Mouse (Mus musculus): ENCODE results near the gene H2afx. TPM values are rescaled to one million over a fixed set of nuclear protein-coding genes. Genes with fewer than 3 reads are reported as not detected.

Gene H2afx
- total RNA-seq, 1 experiment from 2014 or later = 56.5 TPM

GRCm38 (mm10) chr9:44379054-44379834 is 44.8 kb downstream of the H2afx start, which contains the start of gene Hyou1:
TSS of gene Hyou1 (plus strand) at chr9:44379490.
- DNase-seq = peak; percentile 99

- DNase-seq = no peak
Measured at GRCm38 (mm10) chr9:44379862-44380261, 45.4 kb downstream of the H2afx start.

GRCm38 (mm10) chr9:44384596-44384995 is 50.1 kb downstream of the H2afx start:
- DNase-seq = no peak

Small RNAs within 50 kb of the gene (microRNA-seq; reads per million reads assigned to microRNA genes)
- 0.34 to 0.36 reads per million in 2 experiments for gene Gm44335

Other genes starting within 250 kb of the H2afx start
- gene Mfrp, start 233.0 kb upstream of the H2afx start, total RNA-seq (2021) = not detected in 2 replicates
- gene C1qtnf5, start 227.4 kb upstream of the H2afx start, total RNA-seq (2021) = 9.9 and 10.9 TPM in 2 replicates
- gene Gm49380, start 221.2 kb upstream of the H2afx start, total RNA-seq (2021) = 0.82 and 1.5 TPM in 2 replicates
- gene Rnf26, start 221.2 kb upstream of the H2afx start, total RNA-seq (2021) = 30.3 and 36.4 TPM in 2 replicates
- 32.2 and 32.9 TPM in 2 replicates for gene Mcam, start 200.2 kb upstream of the H2afx start, total RNA-seq (2021)
- 32.7 and 36.2 TPM in 2 replicates for gene Cbl, start 100.6 kb upstream of the H2afx start, total RNA-seq (2021)
- 2.0 and 3.7 TPM in 2 replicates for gene Ccdc153, start 94.0 kb upstream of the H2afx start, total RNA-seq (2021)
- gene Pdzd3, start 83.2 kb upstream of the H2afx start, total RNA-seq (2021) = 0.27 TPM in 1 of 2 replicates, not detected in the other
- 18.5 and 34.8 TPM in 2 replicates for gene Nlrx1, start 66.1 kb upstream of the H2afx start, total RNA-seq (2021)
- gene Abcg4, start 46.1 kb upstream of the H2afx start, total RNA-seq (2021) = 39.1 and 43.4 TPM in 2 replicates
- 23.6 and 29.3 TPM in 2 replicates for gene Hinfp, start 29.0 kb upstream of the H2afx start, total RNA-seq (2021)
- gene C2cd2l, start 14.4 kb upstream of the H2afx start, total RNA-seq (2021) = 43.3 and 48.8 TPM in 2 replicates
- gene Dpagt1, start 8.7 kb upstream of the H2afx start, total RNA-seq (2021) = 34.3 and 34.5 TPM in 2 replicates
- 81.2 and 102 TPM in 2 replicates for gene Hmbs, start 9.5 kb downstream of the H2afx start, total RNA-seq (2021)
- 52.4 and 74.6 TPM in 2 replicates for gene Vps11, start 27.0 kb downstream of the H2afx start, total RNA-seq (2021)
- gene Hyou1, start 44.8 kb downstream of the H2afx start, total RNA-seq (2021) = 144 and 148 TPM in 2 replicates
- gene Slc37a4, start 62.2 kb downstream of the H2afx start, total RNA-seq (2021) = 21.4 and 27.1 TPM in 2 replicates
- 1,083 and 1,176 TPM in 2 replicates for gene Rps25, start 72.4 kb downstream of the H2afx start, total RNA-seq (2021)
- 89.7 and 92.0 TPM in 2 replicates for gene Trappc4, start 72.9 kb downstream of the H2afx start, total RNA-seq (2021)
- gene Ccdc84, start 83.9 kb downstream of the H2afx start, total RNA-seq (2021) = 20.4 and 21.9 TPM in 2 replicates
- not detected in 2 replicates for gene Foxr1, start 106.4 kb downstream of the H2afx start, total RNA-seq (2021)
- gene Upk2, start 120.3 kb downstream of the H2afx start, total RNA-seq (2021) = not detected in 2 replicates
- 56.0 and 82.0 TPM in 2 replicates for gene Bcl9l, start 148.1 kb downstream of the H2afx start, total RNA-seq (2021)
- gene Cxcr5, start 227.2 kb downstream of the H2afx start, total RNA-seq (2021) = 0.18 TPM in 1 of 2 replicates, not detected in the other